Mouse (Mus musculus) fibroblast of lung, adult 2 months (primary cell): ENCODE data around the gene Ism2.

Source experiments
- DNase-seq: peaks from one replicate; pipeline ENCODE4 v3.0.0-alpha.2; 2011; ENCODE audit warnings: low read depth

Gene Ism2

GRCm38 (mm10) chr12:87230379-87230895 is 69.1 kb downstream of the Ism2 start:
- no peak for DNase-seq

- no peak for DNase-seq
Measured at GRCm38 (mm10) chr12:87229633-87230032, 69.9 kb downstream of the Ism2 start.
